Mouse (Mus musculus) olfactory bulb, adult 2 months (tissue): Measurements from ENCODE around the gene Zcchc17. TPM values are rescaled to one million over a fixed set of nuclear protein-coding genes. Genes with fewer than 3 reads are reported as not detected.

ENCODE experiments used
- H3K27ac ChIP-seq: fragments of 200-500 bp; 2 replicates; pipeline ENCODE4 v1.5.1; 2012; ENCODE audit warnings: low read depth, low read length; ENCODE audit not compliant: insufficient read depth
- H3K4me1 ChIP-seq: fragments of 200-500 bp; 2 replicates; pipeline ENCODE4 v1.6.1; 2012; ENCODE audit warnings: low read length; ENCODE audit not compliant: control insufficient read depth, insufficient read depth
- H3K4me3 ChIP-seq: fragments of 200-500 bp; 2 replicates; pipeline ENCODE4 v1.5.1; 2012; ENCODE audit warnings: mild to moderate bottlenecking, low read depth, low read length, moderate library complexity; ENCODE audit not compliant: insufficient read depth
- CTCF ChIP-seq: fragments of 200-500 bp; IDR thresholded peaks from 2 replicates; pipeline ENCODE4 v1.5.1; 2012; ENCODE audit warnings: low read depth, mild to moderate bottlenecking, low read length, moderate library complexity; ENCODE audit not compliant: insufficient read depth
- POLR2A ChIP-seq: fragments of 200-500 bp; IDR thresholded peaks from 2 replicates; pipeline ENCODE4 v1.6.1; 2012; ENCODE audit warnings: mild to moderate bottlenecking, low read depth, low read length, moderate library complexity; ENCODE audit not compliant: insufficient read depth
- WGBS: fragments of 180-500 bp; shearing (Covaris S2); methylation state at CpG from one replicate; pipeline ENCODE4 v1.1.7; 2018; 5-methylcytosine and 5-hydroxymethylcytosine counted together
- polyA plus RNA-seq: library from polyadenylated mRNA; stranded (reverse); fragments of >200 nt; gene quantifications from 2 replicates; pipeline ENCODE4 v1.2.4, GENCODE M21; 2012; ENCODE audit warnings: low replicate concordance; ENCODE audit not compliant: missing spikeins, insufficient read depth, insufficient read length

Gene Zcchc17
- polyA plus RNA-seq, 1 experiment: not detected

DNA sequence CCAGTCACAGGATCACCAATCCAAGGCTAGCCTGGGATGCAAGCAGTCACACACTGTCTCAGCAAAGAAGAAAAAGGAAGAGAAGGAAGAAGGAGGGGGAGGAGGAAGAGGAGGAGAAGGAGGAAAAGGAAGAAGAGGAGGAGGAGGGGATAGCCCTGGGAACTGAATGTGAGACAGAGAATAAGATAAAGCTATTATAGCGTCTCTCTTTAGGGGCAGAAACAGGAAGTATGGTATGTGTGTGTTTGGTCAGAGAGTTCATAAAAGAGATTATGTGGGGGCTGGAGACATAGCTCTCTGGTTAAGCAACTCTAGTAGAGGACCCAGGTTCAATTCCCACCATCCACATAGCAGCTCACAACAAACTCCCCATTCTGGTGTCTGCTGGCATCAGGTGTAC, 36.6 kb downstream of the Zcchc17 start:
- no peaks in the 10 kb centered on the region for H3K4me1 ChIP-seq
- no peak overlapping the region for H3K4me3 ChIP-seq
- H3K27ac ChIP-seq: no peak overlapping the region
- TF ChIP-seq CTCF (no peak), POLR2A (no peak)
- WGBS: 80% methylated on average over 1 of the region's 1 CpGs

DNA sequence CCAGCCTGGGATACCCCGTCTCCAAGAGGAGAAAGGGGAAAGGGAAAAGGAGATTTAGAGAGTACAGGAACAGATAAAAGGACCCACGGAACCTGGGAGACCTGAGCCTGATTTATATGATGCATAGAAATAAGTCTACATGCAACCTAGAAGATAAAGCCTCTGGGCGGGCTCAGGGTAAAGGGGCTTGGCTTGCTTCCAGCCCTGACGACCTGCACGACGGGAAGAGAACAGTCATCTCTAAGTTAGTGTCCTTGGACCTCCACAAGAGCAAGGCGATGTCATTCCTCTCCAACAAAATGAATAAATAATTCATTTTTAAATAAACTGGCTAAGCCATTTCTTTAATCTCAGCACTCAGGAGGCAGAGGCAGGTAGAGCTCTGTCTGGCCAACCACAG, 37.2 kb downstream of the Zcchc17 start:
- H3K27ac ChIP-seq: no peak overlapping the region
- no peaks in the 10 kb centered on the region for H3K4me1 ChIP-seq
- WGBS: 85% methylated on average over 7 of the region's 7 CpGs
- no peak for TF ChIP-seq POLR2A
- TF ChIP-seq CTCF: no peak
- H3K4me3 ChIP-seq: no peak overlapping the region

GRCm38 (mm10) chr4:130321640-130322039, 38.1 kb downstream of the Zcchc17 start:
- TF ChIP-seq POLR2A (no peak), CTCF (no peak)
- Histone ChIP-seq H3K4me3 (no peak overlapping the region), H3K27ac (no peak overlapping the region), H3K4me1 (no peaks in the 10 kb centered on the region)
- WGBS: 93% methylated on average over 7 of the region's 7 CpGs

DNA sequence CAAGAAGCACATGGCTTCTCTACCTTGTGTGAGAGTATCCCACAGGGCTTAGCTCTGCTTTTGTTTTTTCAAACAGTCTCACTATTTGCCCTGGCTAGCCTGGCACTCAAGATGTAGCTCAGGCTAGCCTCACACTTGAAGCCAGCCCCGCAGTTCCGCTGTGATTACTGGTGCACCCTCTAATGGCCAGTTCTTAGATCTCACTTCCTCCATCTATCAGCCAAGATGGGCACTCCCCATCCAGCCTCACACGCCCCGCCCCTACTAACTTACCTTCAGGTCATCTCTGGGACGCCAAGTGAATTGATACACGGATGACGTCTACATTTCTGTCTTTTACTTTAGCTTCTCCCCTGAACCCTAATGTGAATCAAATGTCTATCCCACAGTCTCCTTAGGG, 40.2 kb downstream of the Zcchc17 start:
- TF ChIP-seq POLR2A (no peak), CTCF (no peak)
- Histone ChIP-seq H3K4me1 (0 out of 2 replicates have a peak, but pooled peaks cover 2% of the 10 kb centered on the region), H3K4me3 (no peak overlapping the region), H3K27ac (no peak overlapping the region)
- 96% methylated on average over 7 of the region's 7 CpGs for WGBS

- 69% methylated on average over 3 of the region's 3 CpGs for WGBS
- H3K4me3 ChIP-seq: no peak overlapping the region
- H3K4me1 ChIP-seq: 0 out of 2 replicates have a peak, but pooled peaks cover 2% of the 10 kb centered on the region
- TF ChIP-seq POLR2A (no peak), CTCF (no peak)
- no peak overlapping the region for H3K27ac ChIP-seq
Measured at GRCm38 (mm10) chr4:130318122-130318521, 41.6 kb downstream of the Zcchc17 start.

- Histone ChIP-seq H3K4me1 (0 out of 2 replicates have a peak, but pooled peaks cover 2% of the 10 kb centered on the region), H3K27ac (no peak overlapping the region), H3K4me3 (no peak overlapping the region)
- WGBS: 82% methylated on average over 10 of the region's 10 CpGs
- TF ChIP-seq CTCF (no peak), POLR2A (no peak)
Measured at GRCm38 (mm10) chr4:130316691-130317090, 43.1 kb downstream of the Zcchc17 start.

- Histone ChIP-seq H3K4me3 (no peak overlapping the region), H3K27ac (no peak overlapping the region), H3K4me1 (0 out of 2 replicates have a peak, but pooled peaks cover 2% of the 10 kb centered on the region)
- TF ChIP-seq POLR2A: no peak
- no peak for TF ChIP-seq CTCF
- WGBS: 66% methylated on average over 13 of the region's 13 CpGs
Measured at GRCm38 (mm10) chr4:130315771-130316527, 43.8 kb downstream of the Zcchc17 start.

- no peak overlapping the region for H3K27ac ChIP-seq
- WGBS: 92% methylated on average over 4 of the region's 4 CpGs
- no peak overlapping the region for H3K4me3 ChIP-seq
- peaks cover 15% of the 10 kb centered on the region for H3K4me1 ChIP-seq
- TF ChIP-seq POLR2A: no peak
- no peak for TF ChIP-seq CTCF
Measured at GRCm38 (mm10) chr4:130313552-130313951, 46.2 kb downstream of the Zcchc17 start.

- TF ChIP-seq POLR2A (no peak), CTCF (no peak)
- 87% methylated on average over 3 of the region's 3 CpGs for WGBS
- Histone ChIP-seq H3K4me3 (no peak overlapping the region), H3K27ac (no peak overlapping the region), H3K4me1 (peaks cover 21% of the 10 kb centered on the region)
Measured at GRCm38 (mm10) chr4:130312526-130312925, 47.2 kb downstream of the Zcchc17 start.
